Mouse (Mus musculus): ENCODE measurements around the gene Cda. TPM values are rescaled to one million over a fixed set of nuclear protein-coding genes. Genes with fewer than 3 reads are reported as not detected.
A peak's percentile ranks its signal among the peaks of the same experiment; 100 is the strongest.
"Not testable (repeated sequence)": the region's sequence is repeated elsewhere in the genome, so short reads cannot be mapped to it uniquely, and the experiment has no call there.

Cda gene
- total RNA-seq, 2 experiments from 2014 or later, result 2.1 to 2.4 TPM

DNA sequence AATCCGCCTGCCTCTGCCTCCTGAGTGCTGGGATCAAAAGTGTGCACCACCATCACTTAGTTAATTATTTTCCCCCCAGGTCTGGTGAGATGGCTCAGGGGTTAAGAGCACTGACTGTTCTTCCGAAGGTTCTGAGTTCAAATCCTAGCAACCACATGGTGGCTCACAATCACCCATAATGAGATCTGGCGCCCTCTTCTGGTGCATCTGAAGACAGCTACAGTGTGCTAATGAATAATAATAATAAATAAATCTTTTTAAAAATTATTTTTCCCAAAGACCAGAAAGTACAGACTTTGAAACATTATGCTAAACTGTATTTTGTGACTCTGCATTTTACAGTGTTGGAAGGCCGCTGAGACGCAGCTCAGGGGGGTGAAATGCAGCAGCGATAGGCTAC lies 32.1 kb downstream of the Cda start:
- no peak for DNase-seq (ENCODE audit: low spot score in 2 of 2)

DNA sequence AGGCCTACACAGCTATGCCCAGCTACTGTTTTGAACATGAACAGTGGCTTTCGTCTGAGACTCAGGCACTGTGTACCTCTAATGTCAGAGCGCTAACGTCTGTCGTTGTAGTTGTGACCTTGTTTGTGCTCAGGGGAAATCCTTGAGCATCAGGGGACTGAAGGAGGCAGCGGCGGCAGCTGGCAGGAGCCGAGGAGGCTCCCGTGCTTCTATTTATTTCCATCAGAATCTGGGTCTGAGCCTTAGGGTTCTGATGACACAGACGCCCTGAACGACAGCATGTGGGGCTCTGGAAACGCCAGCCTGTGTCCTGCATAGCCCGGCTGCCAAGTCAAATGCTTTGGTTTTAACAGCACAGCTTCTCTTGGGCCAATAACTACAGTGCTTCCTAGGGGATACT lies 32.8 kb downstream of the Cda start:
- no peak for DNase-seq (ENCODE audit: low spot score in 2 of 2)

DNA sequence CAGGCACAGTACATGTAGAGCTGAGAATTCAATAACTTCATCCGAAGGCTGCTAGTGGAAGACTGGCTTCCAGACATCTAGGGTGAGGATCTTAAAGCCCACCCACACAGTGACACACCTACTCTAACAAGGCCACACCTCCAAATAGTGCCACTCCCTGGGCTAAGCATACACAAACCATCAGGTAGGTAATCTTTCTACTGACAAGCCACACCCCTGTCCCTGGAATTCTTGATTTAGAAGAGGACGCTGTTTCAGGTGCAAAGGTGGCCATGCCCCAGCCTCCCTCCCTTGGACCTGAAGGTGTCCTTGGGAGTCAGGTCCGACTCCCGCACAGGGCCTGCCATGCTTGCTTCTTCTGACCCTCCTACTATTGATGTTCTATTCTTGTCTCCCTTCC lies 34.7 kb downstream of the Cda start:
- no peak for DNase-seq (ENCODE audit: low spot score in 2 of 2)

DNA sequence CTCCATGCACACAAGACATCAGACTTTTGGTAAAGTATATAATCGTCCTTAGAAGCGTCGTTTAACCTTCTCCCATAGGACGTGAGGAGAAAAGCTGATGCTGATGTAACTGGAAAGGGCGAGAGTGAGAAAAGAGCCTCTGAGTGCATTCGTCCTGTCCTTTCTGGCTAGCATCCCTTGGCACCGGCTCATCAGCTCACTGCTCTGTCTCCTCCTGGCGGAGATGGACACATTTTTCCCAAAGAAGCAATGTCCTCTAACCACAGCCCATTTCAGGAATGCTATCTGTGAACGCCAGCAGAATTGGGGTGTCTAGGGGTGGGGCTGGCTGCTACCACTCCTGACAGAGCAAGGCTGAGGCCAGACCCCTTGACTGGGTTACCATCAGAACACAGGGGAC lies 36.1 kb downstream of the Cda start:
- DNase-seq (ENCODE audit: low spot score in 2 of 2), result peak in 1 of 2 experiments; percentile 54

DNA sequence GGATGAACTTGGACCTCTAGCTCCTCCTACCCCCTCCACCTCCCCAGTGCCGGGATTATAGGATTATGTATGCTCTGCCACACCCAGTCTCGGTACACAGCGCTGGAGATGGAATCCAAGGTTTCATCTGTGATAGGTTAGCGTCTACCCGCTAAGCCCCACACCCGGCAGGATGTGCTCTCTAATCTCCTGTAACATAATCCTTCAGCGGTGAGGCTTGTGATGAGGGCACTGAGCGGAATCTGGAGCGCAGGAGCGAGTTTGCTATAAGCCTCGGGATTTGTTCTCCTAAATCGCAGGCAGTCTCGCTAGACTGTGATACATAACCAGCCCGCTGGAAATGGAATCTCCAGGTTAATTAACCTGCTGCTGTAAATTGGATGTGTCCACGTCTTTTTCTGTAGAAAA lies 37.5 kb downstream of the Cda start:
- DNase-seq (ENCODE audit: low spot score in 2 of 2), result no peak

DNA sequence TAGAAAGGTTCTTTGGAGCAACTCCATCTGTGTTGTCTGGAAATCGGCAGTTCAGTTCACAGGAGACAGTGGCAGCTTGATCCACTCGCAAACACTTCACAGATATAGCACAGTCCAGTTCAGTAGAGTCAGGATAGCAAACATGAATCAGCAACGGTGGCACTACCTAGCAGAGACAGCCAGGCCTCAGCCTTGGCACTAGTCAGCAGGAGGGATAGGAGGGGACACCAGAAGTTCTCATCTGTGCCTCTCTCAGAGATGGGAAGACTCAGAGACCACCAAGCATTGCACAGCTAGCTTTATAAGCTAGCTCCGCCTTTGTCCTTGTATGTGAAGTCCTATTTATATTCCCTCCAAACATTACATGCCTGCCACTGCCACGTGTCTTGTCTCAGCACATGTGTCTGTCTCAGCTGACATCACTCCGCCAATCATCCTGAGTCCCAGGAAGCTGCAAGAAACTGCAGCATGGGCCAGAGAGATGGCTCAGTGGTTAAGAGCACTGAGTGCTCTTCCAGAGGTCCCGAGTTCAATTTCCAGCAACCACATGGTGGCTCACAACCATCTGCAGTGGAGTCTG lies 39.8 kb downstream of the Cda start:
- no peak for DNase-seq (ENCODE audit: low spot score in 2 of 2)

DNA sequence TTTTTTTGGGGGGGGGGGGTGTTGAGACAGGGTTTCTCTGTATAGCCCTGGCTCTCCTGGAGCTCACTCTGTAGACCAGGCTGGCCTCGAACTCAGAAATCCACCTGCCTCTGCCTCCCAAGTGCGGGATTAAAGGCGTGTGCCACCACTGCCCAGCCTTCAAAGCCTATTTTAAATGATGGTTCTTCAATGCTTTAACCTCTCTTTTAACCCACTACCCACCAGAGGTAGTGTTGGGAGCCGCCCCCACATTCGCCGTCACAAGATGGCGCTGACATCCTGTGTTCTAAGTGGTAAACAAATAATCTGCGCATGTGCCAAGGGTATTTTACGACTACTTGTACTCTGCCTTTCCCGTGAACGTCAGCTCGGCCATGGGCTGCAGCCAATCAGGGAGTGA lies 40.6 kb downstream of the Cda start:
- DNase-seq (ENCODE audit: low spot score in 2 of 2), result not testable (repeated sequence)

DNA sequence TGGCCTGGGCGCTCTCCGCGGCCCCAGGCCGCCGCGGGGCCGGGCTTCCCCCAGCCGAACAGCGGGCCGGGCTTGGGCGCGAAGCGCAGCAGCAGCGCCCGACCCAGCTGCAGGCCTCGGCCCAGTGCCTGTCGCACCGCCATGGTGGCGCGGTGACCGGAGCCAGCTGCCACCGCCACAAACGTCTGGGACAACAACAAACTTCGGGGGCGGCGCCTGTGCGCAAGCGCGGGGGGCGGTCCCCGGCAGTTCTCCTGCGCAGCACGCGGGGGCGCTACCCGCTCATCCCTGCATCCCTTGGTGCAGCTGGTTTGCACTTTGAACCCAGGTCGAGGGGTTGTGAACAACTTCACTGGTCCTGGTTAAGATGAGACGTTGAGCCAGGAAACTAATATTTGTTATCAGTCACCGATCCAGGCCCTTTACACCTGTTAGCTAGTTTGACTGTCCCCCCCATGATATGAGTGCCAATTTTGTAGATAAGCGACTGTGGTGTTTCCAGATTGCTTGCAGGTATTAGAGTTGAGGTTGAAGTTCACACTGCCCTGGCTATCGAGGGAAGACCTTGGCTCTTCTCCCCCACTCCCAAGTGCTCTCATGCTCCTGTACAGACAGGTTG lies 41.6 kb downstream of the Cda start, which contains the start of gene Pink1:
Pink1 (minus strand) TSS at position 231 of the 619 bp plus-strand sequence.
- DNase-seq (ENCODE audit: low spot score in 2 of 2), result peak; percentile 85 to 91

DNA sequence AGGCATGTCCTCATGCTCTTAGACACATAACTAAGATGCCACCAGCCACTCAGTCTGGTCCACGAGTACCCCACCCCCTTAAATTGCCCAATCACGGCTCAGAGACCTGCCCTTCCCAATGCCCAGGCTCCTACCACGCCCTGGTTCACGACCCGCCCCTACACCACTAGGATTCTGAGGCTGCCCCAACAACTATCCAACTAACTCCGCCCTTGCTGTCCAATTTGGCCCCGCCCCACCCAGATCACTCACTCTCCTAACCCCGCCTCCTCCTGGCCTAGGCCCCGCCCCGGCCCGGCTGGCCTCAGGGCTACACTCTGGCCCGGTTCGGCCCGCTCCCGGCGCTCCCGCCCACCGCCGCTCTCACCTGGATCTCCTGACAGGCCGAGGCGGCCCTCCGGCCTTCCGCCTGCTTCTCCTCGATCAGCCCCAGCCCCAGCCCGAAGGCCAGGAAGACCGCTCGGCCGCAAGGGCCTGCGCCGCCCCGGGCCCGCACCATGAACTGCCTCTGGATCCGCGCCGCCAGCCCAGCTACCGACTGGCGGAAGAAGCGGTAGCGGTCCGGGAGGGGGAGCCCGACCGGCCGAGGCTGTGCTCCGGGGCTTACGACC lies 42.2 kb downstream of the Cda start:
- peak; percentile 94 to 97 for DNase-seq (ENCODE audit: low spot score in 2 of 2)

DNA sequence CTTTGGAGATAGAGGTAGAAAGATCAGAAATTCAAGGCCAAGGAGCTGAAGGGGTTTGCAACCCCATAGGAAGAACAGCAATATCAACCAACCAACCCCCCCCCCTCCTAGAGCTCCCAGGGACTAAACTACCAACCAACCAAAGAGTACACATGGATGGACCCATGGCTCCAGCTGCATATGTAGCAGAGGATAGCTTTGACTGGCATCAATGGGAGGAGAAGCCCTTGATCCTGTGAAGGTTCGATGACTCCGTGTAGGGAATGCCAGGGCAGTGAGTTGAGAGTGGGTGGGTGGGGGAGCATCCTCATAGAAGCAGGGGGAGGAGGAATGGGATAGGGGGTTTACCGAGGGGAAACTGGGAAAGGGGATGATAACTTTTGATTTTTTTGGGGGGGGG lies 43.3 kb downstream of the Cda start:
- no peak for DNase-seq (ENCODE audit: low spot score in 2 of 2)

DNA sequence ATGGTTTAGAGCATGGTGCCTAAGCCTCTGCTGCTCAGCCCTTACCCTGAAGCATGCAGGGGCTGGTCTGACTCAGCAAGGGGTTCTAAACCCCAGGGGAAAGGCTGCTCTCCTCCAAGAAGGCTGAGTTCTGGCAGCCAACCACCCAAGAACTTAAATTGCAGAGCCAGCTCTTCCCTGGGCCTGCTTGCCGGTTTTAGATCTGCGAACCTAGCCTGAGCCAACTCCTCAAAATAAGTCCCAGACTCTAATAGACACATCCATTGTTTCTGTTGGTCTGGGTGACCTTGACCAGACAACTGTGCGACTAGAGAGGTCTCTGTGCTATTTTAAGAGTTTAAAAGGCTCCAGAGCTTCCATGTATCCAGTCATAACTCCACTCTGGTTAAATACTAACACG lies 44.0 kb downstream of the Cda start:
- no peak for DNase-seq (ENCODE audit: low spot score in 2 of 2)

DNA sequence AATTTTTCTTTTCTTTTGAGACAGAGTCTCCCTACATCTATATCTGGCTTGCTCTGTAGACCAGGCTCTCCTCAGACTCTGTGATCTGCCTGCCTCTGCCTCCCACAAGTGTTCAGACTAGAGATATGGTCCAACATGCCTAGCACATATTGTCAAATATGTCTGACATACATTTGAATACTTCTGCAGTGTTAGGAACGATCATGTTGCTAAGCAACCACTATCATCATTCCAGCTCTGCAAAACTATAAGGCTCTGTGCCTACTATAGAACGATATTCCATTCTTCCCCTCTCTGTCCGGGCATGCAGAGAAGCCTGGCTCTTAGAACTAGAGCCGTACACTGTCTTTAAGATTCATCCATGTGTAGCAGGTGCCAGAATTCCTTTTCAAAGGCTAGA lies 45.1 kb downstream of the Cda start:
- no peak for DNase-seq (ENCODE audit: low spot score in 2 of 2)

DNA sequence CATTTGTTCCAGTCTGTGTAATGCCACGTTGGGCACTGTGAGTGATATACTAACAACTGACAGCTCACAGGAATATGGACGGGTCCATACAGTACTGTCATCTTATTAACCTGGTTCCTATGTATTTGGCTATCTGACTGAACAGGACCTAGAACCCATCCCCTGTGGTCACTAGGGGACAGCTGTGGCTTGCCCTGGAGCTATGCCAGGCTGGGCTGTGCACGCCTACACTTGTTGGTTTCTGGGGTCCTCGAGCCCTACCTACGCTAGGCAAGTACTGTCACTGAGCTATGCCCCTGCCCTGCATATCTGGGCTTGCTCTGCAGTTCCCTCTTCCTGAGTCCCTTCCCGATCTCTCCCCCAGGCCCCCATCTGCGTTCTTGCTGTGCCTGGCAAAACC lies 46.3 kb downstream of the Cda start:
- no peak for DNase-seq (ENCODE audit: low spot score in 2 of 2)

DNA sequence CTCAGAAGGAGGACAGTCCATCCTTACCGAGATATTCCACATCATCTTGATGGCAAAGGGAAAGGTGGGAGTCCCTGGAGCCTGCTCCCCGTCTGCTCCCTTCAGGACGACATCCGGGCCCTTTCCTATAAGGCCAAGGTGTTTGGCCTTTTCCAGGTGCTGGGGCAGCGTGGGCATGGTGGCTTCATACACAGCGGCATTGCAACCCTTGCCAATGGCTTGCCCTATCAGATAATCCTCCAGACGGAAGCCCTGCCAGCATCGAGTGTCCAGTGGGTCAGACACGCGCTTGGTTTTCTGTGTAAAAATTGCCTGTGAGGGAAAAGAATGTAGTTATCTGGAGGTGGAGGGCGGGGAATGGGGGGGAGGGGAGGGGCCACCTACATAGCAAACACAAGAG lies 47.1 kb downstream of the Cda start:
- DNase-seq (ENCODE audit: low spot score in 2 of 2), result no peak

DNA sequence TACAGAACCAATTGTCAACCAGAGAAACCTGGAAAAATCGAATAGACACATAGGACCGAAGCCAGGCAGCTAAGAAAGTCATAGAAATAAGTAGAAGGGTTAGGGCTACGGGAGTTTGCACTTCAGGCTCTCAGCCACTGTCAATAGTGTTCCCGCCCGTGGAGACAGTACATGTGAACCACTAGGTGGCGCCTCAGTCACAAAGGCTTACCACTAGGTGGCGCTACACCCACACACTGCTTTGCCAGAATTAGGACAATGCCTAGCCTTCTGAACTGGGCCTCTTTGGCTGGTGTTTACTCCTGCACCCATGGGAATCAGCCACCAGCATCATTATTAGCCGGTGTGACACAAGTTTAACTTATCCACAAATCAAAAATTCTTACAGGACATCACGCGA lies 48.3 kb downstream of the Cda start:
- DNase-seq (ENCODE audit: low spot score in 2 of 2), result peak; percentile 61 to 78

DNA sequence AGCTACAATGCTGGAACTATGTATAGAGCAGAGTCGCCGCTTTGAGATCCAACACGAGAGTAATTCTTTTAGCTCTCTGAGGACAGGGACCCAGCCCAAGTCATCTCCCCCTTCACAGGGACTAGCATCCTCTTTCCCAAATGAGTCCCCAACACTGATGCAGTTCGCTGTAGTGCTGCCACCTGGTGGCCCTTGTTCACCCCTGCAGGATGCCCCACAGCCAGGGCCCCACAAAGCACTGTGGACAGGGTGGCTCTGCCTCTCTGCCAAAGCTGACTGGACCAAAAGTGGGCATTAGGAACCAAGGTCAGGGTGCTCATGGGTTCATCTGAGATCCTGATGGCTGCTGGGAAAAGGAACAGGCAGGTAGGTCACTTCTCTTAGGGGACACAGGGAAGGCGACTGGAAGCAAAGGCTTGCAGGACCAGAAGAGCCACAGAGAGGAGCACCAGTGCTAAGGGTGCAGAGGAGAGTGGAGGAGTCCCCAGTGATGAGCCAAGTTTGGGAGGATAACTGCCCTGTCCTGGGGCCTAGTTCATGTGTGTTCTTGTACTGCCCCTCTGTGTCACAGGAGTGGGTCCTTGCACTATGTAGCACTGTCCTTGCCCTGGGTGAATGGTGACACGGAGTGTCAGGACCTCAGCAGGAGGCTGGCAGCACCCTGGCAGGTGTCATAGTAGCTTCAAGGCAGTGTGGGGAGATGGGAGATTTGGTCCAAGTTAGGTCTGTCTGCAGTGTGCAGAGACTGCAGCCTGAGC lies 49.1 kb downstream of the Cda start:
- DNase-seq (ENCODE audit: low spot score in 2 of 2), result peak in 1 of 2 experiments; percentile 60

DNA sequence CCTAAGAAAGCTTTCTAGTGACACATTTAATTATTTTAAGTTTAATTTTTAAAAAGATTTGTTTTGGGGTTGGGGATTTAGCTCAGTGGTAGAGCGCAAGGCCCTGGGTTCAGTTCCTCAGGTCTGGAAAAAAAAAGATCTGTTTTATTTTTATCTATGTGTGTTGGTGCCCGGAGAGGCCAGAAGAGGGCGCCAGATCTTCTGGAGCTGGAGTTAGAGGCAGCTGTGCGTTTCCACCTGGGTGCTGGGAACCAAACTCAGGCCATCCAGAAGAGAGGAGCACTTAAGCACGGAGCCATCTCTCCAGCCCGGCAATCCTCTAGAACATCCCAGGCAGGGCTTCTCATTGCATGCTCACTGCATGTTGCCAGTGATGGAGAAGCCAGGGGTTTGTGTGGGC lies 51.4 kb downstream of the Cda start:
- DNase-seq (ENCODE audit: low spot score in 2 of 2), result no peak

DNA sequence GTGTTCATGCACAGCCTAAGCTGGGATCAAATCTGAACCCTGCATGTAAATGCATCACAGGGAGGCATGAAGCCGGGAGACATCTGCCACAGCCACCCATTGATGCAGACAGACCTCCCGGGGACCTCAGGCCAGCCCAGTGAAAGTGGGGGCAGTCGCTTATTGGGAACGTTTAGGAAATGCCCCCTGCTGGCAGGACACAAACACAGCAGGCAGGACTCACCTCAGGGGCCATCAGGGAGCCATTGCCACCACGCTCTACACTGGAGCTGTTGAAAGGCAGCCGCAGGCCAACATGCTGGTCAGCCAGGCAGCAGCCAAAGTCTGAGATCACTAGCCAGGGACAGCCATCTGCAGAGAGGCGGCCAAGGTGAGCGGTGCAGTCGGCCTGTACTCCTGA lies 52.0 kb downstream of the Cda start:
- DNase-seq (ENCODE audit: low spot score in 2 of 2), result no peak

DNA sequence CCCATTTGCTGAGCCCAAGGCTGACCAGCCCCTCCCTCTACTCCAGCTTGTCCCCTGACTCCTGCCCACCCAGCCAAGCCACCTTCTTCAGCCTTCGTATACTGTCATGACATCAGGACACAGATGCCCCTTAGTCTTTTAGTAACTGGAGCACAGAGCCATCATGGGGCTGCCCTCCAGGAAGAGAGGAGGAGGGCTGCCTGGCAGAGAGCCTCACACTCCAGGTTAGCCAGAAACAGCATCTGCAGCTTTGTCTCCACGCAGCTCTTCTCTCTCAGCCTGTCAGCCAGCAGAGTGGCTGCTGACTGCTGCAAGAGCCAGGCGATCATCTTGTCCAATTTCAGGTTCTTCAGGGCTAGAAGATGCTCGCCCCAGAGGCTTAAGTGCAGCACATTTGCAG lies 54.0 kb downstream of the Cda start:
- DNase-seq (ENCODE audit: low spot score in 2 of 2), result no peak

DNA sequence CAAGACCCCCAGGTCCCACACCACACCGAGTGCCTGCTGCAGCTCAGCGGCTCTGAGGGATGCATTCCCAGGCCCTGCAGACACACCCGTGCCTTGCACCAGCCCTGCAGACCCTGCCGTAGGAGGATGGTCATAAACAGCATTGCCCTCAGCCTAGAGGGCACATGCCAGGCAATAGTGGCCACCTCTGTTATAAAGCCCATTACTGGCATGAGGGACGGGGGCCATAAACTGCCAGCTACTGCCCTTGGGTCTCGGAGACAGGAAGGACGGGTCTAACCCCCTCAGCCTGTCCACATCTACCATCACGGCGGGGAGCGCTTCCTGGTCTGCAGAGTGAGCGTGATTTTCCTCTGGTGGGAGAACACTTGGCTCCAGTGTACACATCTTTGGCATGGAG lies 54.8 kb downstream of the Cda start:
- no peak for DNase-seq (ENCODE audit: low spot score in 2 of 2)

DNA sequence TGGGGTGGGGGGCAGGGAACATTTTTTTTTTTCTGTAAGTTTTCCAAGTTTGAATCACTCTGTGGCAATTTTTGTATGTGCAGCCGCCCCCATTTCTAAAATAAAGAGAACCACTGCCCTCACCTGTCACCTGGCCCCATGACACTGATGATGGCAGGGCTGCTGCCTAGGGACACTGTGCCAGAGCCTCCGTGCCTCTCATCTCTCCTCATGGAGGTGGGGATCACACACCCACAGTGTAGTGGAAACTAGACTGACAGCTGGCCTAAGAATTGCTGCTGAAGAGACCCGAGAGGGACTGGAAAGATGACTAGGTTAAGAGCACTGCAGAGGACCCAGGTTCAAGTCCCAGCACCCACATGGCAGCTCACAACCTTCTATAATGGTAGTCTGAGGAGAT lies 55.7 kb downstream of the Cda start:
- DNase-seq (ENCODE audit: low spot score in 2 of 2), result no peak

DNA sequence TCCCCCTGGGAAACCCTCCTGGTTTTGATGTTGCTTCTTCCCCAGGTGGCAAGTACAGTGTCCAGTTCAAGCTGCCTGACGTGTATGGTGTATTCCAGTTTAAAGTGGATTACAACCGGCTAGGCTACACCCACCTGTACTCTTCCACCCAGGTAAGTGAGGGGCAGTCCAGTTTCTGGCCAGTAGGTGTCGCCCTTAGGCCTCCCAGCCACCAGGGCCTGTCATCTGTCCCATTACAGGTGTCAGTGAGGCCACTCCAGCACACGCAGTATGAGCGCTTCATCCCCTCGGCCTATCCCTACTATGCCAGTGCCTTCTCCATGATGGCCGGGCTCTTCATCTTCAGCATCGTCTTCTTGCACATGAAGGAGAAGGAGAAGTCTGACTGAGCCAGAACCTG lies 56.2 kb downstream of the Cda start:
- no peak for DNase-seq (ENCODE audit: low spot score in 2 of 2)
